Mouse (Mus musculus) frontal cortex, postnatal 14 days (tissue): ENCODE measurements around the gene Ccl9.

Experiments
- DNase-seq, 2 experiments: peaks; one replicate each; pipeline ENCODE4 v3.0.0; 2022; ENCODE audit warnings: low spot score in 2 of 2

Ccl9 gene

GRCm38 (mm10) chr11:83578186-83578760 is at the start of gene Ccl9:
Gene Ccl9 (minus strand): TSS chr11:83578636.
- DNase-seq = no peak

DNA sequence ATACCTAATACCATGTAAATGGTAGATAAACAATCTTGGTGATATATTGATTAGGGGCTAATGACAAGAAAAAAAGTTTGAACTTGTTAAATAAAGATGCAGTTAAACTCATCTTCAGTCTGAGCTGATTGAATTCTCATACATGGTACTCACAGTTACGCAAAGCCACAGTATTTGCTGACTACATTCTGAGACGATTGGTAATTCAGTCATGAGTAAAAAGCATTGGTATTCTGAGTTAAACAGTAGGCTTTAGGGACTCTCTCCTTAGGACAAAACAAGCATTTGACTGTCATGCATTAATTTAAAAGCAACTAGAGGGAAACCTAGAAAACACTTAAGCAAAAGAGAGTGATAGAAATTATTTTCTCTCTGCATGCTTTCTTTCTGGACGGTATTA is 45.1 kb upstream of the Ccl9 start:
- DNase-seq = no peak

DNA sequence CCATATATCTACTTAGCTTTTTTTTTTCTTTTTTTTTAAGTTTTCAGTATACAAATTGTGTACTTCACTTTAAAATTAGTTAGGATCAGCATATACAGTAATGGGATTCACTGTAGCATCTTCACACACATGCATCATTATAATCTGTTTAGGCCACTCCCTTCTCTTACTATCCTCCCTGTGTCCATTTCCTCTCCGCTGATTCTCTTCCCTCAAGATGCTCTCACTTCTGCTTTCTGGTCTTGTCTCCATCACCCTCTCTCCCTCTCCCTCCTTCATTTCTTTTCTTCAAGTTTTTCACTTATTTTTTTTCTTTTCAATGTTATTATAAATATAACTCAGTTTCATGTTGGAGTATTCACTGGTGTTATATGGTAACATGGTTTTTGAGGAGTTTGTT is 40.6 kb upstream of the Ccl9 start:
- DNase-seq = no peak

DNA sequence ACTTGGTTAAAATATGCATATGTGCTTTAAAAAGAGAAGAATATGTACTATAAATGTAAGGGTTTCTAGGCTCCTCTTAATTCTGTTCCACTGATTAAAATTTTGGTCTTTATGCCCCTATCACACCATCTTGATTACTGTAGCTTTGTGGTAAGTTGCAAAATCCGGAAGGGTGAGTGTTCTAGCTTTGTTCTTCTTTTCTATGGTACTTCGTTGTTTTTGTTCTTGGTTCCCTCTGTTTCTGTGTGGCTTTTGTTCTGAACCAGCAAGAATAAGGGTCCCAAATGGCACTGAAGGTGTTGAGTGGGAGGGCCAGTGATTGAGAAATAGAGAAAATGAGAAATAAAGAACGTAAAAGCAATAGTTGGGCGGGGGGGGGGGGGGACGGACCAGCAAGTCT is 39.8 kb upstream of the Ccl9 start:
- DNase-seq = no peak

DNA sequence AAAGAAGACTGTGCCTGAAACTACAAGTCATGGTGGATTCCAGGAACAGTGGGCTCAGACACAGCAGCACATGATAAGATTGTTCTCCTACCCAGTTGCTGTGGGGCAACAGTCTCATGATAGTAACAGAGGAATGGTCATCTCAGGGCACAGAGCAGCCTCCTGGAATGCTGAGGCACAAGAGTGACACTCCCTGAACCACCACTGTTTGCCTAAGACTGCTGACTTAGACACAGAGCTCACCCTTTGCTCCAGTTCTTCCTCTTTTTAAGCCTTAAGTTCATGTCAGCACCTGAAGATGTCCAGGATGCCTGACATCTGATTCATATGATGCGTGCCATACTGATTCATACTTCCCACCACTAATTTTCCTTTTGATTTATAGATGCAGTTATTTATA is 38.1 kb upstream of the Ccl9 start:
- no peak for DNase-seq

DNA sequence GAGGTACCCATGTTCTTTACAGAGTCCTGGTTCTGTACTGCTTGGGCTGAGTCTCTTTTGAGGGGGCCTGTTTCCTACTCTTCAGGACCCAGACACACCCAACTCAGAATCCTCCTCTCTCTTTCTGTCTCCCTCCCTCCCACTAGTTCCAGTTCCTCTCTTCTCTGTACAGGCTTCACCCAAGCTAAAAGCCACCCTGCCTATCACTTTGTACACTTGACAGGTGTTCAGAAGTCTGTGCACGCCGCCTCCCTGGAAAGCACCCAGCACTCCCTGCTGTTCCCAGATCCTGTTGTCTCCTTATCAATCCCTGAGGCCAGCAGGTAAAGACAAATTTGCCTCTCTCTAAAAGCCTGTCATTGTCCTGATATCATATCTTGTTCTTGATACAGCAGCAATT is 32.5 kb upstream of the Ccl9 start:
- no peak for DNase-seq

DNA sequence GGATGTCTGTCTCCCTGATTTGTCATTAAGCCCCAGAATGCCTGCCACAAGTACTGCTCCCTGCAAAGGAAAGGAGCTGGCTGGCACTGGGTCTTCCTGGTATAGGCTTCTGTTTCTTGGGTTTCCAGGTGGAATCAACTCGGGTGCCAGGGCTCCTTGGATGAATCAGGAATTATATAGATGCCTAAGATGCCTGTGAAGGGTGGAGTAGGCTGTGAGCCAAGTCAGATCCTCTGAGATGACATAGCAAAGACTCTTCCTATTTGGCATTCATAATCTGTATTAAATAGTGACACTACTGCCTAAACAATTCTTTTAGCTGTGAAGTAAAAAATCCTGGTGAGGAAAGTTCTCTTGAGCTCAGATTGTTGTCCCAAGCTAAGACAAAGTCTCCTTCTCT is 28.0 kb upstream of the Ccl9 start:
- DNase-seq = no peak

GRCm38 (mm10) chr11:83605535-83605934 is 27.1 kb upstream of the Ccl9 start:
- no peak for DNase-seq

DNA sequence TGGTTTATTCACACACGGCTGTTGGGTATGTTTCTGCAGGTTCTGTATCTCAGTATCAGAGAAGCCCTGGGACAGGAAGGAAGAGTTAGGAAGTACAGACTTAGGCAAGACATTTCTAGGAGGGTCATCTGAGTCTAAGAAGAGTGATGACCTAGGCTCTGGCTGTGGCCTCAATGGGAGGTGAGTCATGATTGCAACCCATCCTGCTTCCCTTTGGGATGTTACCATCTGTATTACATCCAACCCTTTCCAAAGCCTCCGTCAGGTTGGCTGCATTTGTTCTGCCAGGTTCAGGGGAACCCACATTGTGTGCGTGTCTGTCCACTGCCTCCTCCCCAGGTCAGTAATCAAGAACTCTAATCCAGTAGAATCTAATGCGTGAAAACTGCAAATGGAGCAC is 26.3 kb upstream of the Ccl9 start:
- DNase-seq = no peak

GRCm38 (mm10) chr11:83603399-83603798 is 25.0 kb upstream of the Ccl9 start:
- no peak for DNase-seq

DNA sequence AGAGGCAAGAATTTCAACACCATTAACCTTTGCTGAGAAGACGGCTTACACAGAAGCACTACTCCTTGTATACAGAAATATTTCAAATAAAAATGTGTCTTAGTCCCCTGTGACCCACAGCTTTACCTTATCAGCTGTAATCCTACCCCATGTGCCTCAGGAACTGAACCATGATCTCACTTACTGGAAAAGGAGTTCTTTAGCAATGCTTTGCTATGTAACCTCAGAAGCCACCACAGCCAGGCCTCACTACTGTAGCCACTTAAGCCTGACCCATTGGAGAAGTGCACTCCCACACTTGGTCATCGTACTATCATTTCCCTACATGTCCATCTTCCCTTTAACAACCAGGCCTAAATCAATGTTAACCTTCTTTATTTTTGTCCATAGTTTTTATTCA is 22.1 kb upstream of the Ccl9 start:
- no peak for DNase-seq

DNA sequence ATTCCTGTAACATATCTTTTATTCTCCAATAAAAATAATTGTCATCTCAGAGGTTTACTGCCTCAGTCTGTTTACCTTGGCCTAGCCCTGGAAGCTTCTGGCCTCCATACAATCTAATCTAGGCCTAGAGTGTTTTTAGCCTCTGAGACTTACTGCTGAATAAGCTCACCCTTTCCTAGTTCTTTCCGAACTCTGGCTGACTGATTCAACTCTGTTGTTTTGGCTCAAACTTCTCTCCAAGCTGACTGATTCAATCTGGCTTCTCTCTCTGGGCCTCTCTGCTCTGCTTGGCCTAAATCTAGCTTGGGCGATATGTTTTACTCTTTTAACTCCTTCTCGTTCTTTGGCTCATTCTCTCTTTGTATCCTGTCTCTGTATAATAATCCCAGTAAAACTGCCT is 20.6 kb upstream of the Ccl9 start:
- no peak for DNase-seq

DNA sequence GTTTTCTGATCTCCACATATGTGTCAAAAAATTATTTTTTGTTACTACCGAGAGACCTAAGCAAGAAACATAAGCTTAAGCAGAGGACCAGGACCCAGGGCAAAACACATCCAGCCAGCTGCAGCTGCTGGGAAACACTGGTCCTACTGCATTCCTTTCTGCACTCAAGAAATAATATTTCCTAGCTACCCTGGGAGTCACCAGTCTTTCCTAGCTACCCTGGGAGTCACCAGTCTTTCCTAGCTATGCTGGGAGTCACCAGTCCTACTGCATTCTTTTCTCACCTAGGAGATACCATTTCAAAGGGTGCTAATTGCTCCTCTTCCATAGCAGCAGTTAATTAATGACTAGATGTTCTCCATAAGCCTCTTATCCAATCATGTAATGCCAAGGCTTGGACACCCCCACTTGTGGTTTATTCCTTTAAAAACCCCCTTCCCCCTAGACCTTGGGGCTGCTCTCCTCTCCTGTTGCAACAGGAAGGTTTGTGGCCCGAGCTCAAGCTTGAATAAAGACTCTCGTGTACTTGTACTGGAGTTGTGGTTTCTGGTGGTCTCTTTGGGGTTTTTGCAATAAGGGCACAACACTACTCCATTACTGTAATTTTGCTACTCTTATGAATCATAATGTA is 19.9 kb upstream of the Ccl9 start:
- DNase-seq = no peak

GRCm38 (mm10) chr11:83597796-83598195 is 19.4 kb upstream of the Ccl9 start:
- DNase-seq = no peak

- no peak for DNase-seq
Measured at GRCm38 (mm10) chr11:83595669-83596455, 17.4 kb upstream of the Ccl9 start.

DNA sequence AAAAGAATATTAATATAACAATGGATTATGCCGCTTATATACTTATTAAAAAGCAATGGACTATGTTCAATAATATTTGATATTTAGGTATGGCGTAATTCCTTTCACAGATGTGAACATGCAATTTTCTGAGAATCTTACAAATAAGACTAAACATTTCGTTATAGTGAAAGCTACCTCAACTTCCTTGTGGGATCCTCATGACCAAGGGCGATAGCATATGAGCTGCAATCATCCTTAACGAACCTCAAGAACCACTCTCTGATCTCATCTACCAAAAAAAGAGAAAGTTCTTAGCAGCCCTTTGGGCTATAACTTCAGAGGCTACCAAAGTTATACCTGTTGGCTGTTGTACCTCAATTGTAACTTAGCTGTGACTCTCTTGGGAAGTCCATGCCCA is 15.0 kb upstream of the Ccl9 start:
- DNase-seq = no peak

GRCm38 (mm10) chr11:83592853-83593252 is 14.4 kb upstream of the Ccl9 start, which contains the start of gene Ccl6:
Gene Ccl6 (minus strand): TSS chr11:83593087.
- DNase-seq = no peak

- no peak for DNase-seq
Measured at GRCm38 (mm10) chr11:83584232-83584631, 5.8 kb upstream of the Ccl9 start.

- DNase-seq = no peak
Measured at GRCm38 (mm10) chr11:83583450-83583754, 5.0 kb upstream of the Ccl9 start.

GRCm38 (mm10) chr11:83582626-83583449 is 4.4 kb upstream of the Ccl9 start:
- no peak for DNase-seq

- DNase-seq = no peak
Measured at GRCm38 (mm10) chr11:83581626-83582610, 3.5 kb upstream of the Ccl9 start.
